Mouse (Mus musculus): ENCODE results near the gene Ednra. TPM values are rescaled to one million over a fixed set of nuclear protein-coding genes. Genes with fewer than 3 reads are reported as not detected.

Gene Ednra
- polyA plus RNA-seq, 1 experiment: not detected

- TF ChIP-seq GATA1 (IDR thresholded peaks at IDR 0.05; ENCODE audit: low read length): no peak
These were observed 94.3 kb downstream of the Ednra start for GRCm38 (mm10) chr8:77629858-77630537.

GRCm38 (mm10) chr8:77623677-77624209 is 100.5 kb downstream of the Ednra start:
- no peak for TF ChIP-seq GATA1 (IDR thresholded peaks at IDR 0.05; ENCODE audit: low read length)

GRCm38 (mm10) chr8:77617916-77618315 is 106.3 kb downstream of the Ednra start:
- TF ChIP-seq GATA1 (IDR thresholded peaks at IDR 0.05; ENCODE audit: low read length): no peak

Other genes starting within 250 kb of the Ednra start
- 20.2 and 21.0 TPM in 2 replicates for gene Arhgap10, start 206.5 kb downstream of the Ednra start, polyA plus RNA-seq (2012)
- 4.9 and 7.5 TPM in 2 replicates for gene Prmt9, start 175.1 kb downstream of the Ednra start, polyA plus RNA-seq (2012)
- 4.1 and 5.7 TPM in 2 replicates for gene Tmem184c, start 113.8 kb downstream of the Ednra start, polyA plus RNA-seq (2012)